Mouse (Mus musculus): ENCODE measurements at regions not wholly inside any gene's neighbourhood (a gene's known extent, or its start where the extent isn't known, plus 50 kb on each side); places are given as distances from the start of the nearest gene placed in this dataset.
A peak's percentile ranks its signal among the peaks of the same experiment; 100 is the strongest.

- DNase-seq (ENCODE audit: low read depth, low spot score) = no peak
Measured at GRCm38 (mm10) chr11:14136142-14136541, 462.9 kb upstream of the Pom121l12 start.

- DNase-seq (ENCODE audit: low read depth, low spot score) = peak; percentile 53
Measured at GRCm38 (mm10) chr11:14142376-14142775, 456.7 kb upstream of the Pom121l12 start.

- no peak for DNase-seq (ENCODE audit: low read depth, low spot score)
Measured at GRCm38 (mm10) chr11:14147639-14148038, 451.4 kb upstream of the Pom121l12 start.

- no peak for DNase-seq (ENCODE audit: low read depth, low spot score)
Measured at GRCm38 (mm10) chr11:14159366-14159765, 439.7 kb upstream of the Pom121l12 start.

GRCm38 (mm10) chr11:14169478-14169877, 429.6 kb upstream of the Pom121l12 start:
- DNase-seq (ENCODE audit: low read depth, low spot score) = no peak

GRCm38 (mm10) chr11:14174594-14174993, 424.5 kb upstream of the Pom121l12 start:
- DNase-seq (ENCODE audit: low read depth, low spot score) = no peak

GRCm38 (mm10) chr11:14182020-14182419, 417.1 kb upstream of the Pom121l12 start:
- DNase-seq (ENCODE audit: low read depth, low spot score) = no peak

GRCm38 (mm10) chr11:14182466-14182865, 416.6 kb upstream of the Pom121l12 start:
- DNase-seq (ENCODE audit: low read depth, low spot score) = no peak

GRCm38 (mm10) chr11:14183258-14183968, 415.7 kb upstream of the Pom121l12 start:
- no peak for DNase-seq (ENCODE audit: low read depth, low spot score)

- DNase-seq (ENCODE audit: low read depth, low spot score) = no peak
Measured at GRCm38 (mm10) chr11:14195081-14195480, 404.0 kb upstream of the Pom121l12 start.
